ENCODE assay signal across 20 mouse cellular contexts in the genomic region with DNA sequence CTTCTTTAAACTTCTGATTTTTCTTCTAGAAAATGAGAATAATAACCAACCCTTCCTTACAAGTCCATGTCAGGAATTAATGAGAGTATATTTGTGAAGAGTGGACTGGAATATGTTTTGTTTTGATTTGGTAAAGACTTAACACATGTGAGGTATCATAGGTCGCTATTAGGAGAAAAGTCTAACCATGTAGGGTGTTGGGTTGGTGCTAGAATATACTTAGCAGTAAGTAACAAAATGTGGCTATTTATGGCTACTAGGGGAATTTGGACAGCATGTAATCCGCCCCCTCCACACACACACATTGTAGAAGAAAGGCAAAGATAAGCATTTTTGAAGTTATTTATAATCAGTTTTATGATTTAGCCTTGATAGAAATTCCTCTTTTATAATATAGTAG.
DNase-seq lines count a peak whose midpoint lies in the region; ATAC-seq and TF ChIP-seq lines count a peak whose summit lies in the region.
"Had no signal": no experiment of that assay in that cellular context is flagged by ENCODE, and none has a peak within 500 bp of the region (broad histone marks: within the 10 kb centered on the region; RNA-seq: fewer than 3 reads in every experiment).

No protein-coding gene starts in this region.

- 32% methylated on average over 2 of the region's 2 CpGs for WGBS in heart, postnatal 0 days
- WGBS in kidney, postnatal 0 days = 61% methylated on average over 2 of the region's 2 CpGs

- H3K27me3 ChIP-seq in heart, postnatal 0 days (ENCODE audit: control insufficient read depth, insufficient read depth, low read length) = no peaks in the 10 kb centered on the region
- no peaks in the 10 kb centered on the region for H3K27me3 ChIP-seq in kidney, postnatal 0 days (ENCODE audit: insufficient read depth, low read length)
- no peaks in the 10 kb centered on the region for H3K27me3 ChIP-seq in splenic B cell, adult 2 months (ENCODE audit: control insufficient read depth, insufficient read depth, low read length, poor library complexity, severe bottlenecking)
- H3K27me3 ChIP-seq: embryonic facial prominence, embryonic 12.5 days; neural tube, embryonic 12.5 days had no signal

- H3K4me3 ChIP-seq in heart, postnatal 0 days (ENCODE audit: low read depth, low read length) = no peak overlapping the region
- no peak overlapping the region for H3K4me3 ChIP-seq in kidney, postnatal 0 days (replicated peaks; ENCODE audit: low read depth, low read length)
- H3K4me3 ChIP-seq in bone marrow macrophage, adult 2 months (ENCODE audit: insufficient read depth, low read length) = no peak overlapping the region
- H3K4me3 ChIP-seq: embryonic facial prominence, embryonic 12.5 days; hindbrain, embryonic 10.5 days; neural tube, embryonic 12.5 days had no signal

- H3K27ac ChIP-seq in heart, postnatal 0 days (ENCODE audit: low read depth) = peak overlapping the region; percentile 49; the same call in 1 of the 2 replicates
- H3K27ac ChIP-seq in kidney, postnatal 0 days = peak overlapping the region; percentile 70
- H3K27ac ChIP-seq in bone marrow macrophage, adult 2 months (ENCODE audit: insufficient read depth, low read depth, low read length) = peak overlapping the region; percentile 49; the same call in 1 of the 2 replicates
- H3K27ac ChIP-seq: embryonic facial prominence, embryonic 12.5 days; hindbrain, embryonic 10.5 days; neural tube, embryonic 12.5 days had no signal

- peaks cover 44% of the 10 kb centered on the region for H3K4me1 ChIP-seq in heart, postnatal 0 days (ENCODE audit: control insufficient read depth, insufficient read depth)
- peaks cover 42% of the 10 kb centered on the region for H3K4me1 ChIP-seq in kidney, postnatal 0 days (replicated peaks; ENCODE audit: insufficient read depth, low read length)
- H3K4me1 ChIP-seq in bone marrow macrophage, adult 2 months (ENCODE audit: control insufficient read depth, insufficient read depth, low read length) = peaks cover 49% of the 10 kb centered on the region

- no peak for ATAC-seq in heart, postnatal 0 days (ENCODE audit: insufficient read depth, low read depth)
- no peak for ATAC-seq in kidney, postnatal 0 days (replicated peaks; ENCODE audit: low FRiP score, low read depth)
- ATAC-seq: activated CD4-positive, CD25-positive, alpha-beta regulatory T cell, adult 4 months; forebrain, postnatal 0 days; hindbrain, embryonic 16.5 days had no signal

- no peak for TF ChIP-seq POLR2A in bone marrow macrophage, adult 2 months (IDR thresholded peaks at IDR 0.05; ENCODE audit: borderline replicate concordance, low read depth, low read length)

- H3K4me2 ChIP-seq in heart, postnatal 0 days (ENCODE audit: low read depth, low read length) = no peak overlapping the region
- H3K4me2 ChIP-seq in kidney, postnatal 0 days (ENCODE audit: low read length) = no peak overlapping the region
- H3K4me2 ChIP-seq: embryonic facial prominence, embryonic 12.5 days; neural tube, embryonic 12.5 days had no signal

- H3K9ac ChIP-seq in heart, postnatal 0 days (replicated peaks; ENCODE audit: low read depth, low read length) = no peak overlapping the region
- H3K9ac ChIP-seq in kidney, postnatal 0 days (ENCODE audit: low read depth, low read length) = no peak overlapping the region
- H3K9ac ChIP-seq: embryonic facial prominence, embryonic 12.5 days; forebrain, postnatal 0 days; neural tube, embryonic 12.5 days had no signal

- H3K9me3 ChIP-seq in heart, postnatal 0 days (replicated peaks; ENCODE audit: control insufficient read depth, low read length) = no peaks in the 10 kb centered on the region
- no peaks in the 10 kb centered on the region for H3K9me3 ChIP-seq in kidney, postnatal 0 days (replicated peaks; ENCODE audit: low read length)
- H3K9me3 ChIP-seq: embryonic facial prominence, embryonic 12.5 days; hindbrain, embryonic 10.5 days; neural tube, embryonic 12.5 days had no signal

- no peak for TF ChIP-seq CTCF in heart, postnatal 0 days (IDR thresholded peaks at IDR 0.05; ENCODE audit: low read depth)
- TF ChIP-seq CTCF in kidney, postnatal 0 days (IDR thresholded peaks at IDR 0.05; ENCODE audit: low read depth) = no peak
- no peak for TF ChIP-seq CTCF in bone marrow macrophage, adult 2 months (IDR thresholded peaks at IDR 0.05; ENCODE audit: low read depth, low read length)

- no peaks in the 10 kb centered on the region for H3K36me3 ChIP-seq in heart, postnatal 0 days (replicated peaks; ENCODE audit: control insufficient read depth, insufficient read depth, low read length)
- H3K36me3 ChIP-seq in kidney, postnatal 0 days (ENCODE audit: insufficient read depth, low read length) = no peaks in the 10 kb centered on the region
- no peaks in the 10 kb centered on the region for H3K36me3 ChIP-seq in splenic B cell, adult 2 months (ENCODE audit: control insufficient read depth, insufficient read depth, low read length, poor library complexity, severe bottlenecking)
- H3K36me3 ChIP-seq: embryonic facial prominence, embryonic 12.5 days; hindbrain, embryonic 10.5 days; neural tube, embryonic 12.5 days had no signal

- DNase-seq in heart, postnatal 0 days (ENCODE audit: low spot score) = no peak
- DNase-seq in heart, adult 8-10 months (ENCODE audit: low spot score) = no peak
- no peak for DNase-seq in kidney, postnatal 0 days (ENCODE audit: low spot score)
- no peak for DNase-seq in kidney, adult 8-10 months
- DNase-seq in splenic B cell, adult 2 months (ENCODE audit: low read depth, low spot score) = peak; percentile 32
- no peak for DNase-seq in cerebellum, postnatal 4 days (ENCODE audit: low spot score in 2 of 2)
- DNase-seq: adrenal gland, adult 8-10 months; cerebellum, adult 18-20 months; cerebellum, postnatal 14 days; forebrain, postnatal 0 days; lung, postnatal 4 days; midbrain, embryonic 14.5 days; right cerebral cortex, postnatal 14 days; thymus, postnatal 25 days had no signal

- no peak for TF ChIP-seq EP300 in heart, postnatal 0 days (IDR thresholded peaks at IDR 0.05; ENCODE audit: low read depth)
